Mouse (Mus musculus): ENCODE measurements around the gene Draxin.
A peak's percentile ranks its signal among the peaks of the same experiment; 100 is the strongest.
"Not testable (repeated sequence)": the region's sequence is repeated elsewhere in the genome, so short reads cannot be mapped to it uniquely, and the experiment has no call there.

The Draxin gene

GRCm38 (mm10) chr4:148130561-148131413 is at the start of gene Draxin:
Draxin (minus strand) TSS chr4:148130698.
- DNase-seq (ENCODE audit: extremely low spot score, low spot score): peak; percentile 82

- no peak for DNase-seq (ENCODE audit: extremely low spot score, low spot score)
Measured at GRCm38 (mm10) chr4:148177716-148178115, 47.2 kb upstream of the Draxin start.

- not testable (repeated sequence) for DNase-seq (ENCODE audit: extremely low spot score, low spot score)
Measured at GRCm38 (mm10) chr4:148176603-148177002, 46.1 kb upstream of the Draxin start.

GRCm38 (mm10) chr4:148174495-148174862 is 44.0 kb upstream of the Draxin start:
- no peak for DNase-seq (ENCODE audit: extremely low spot score, low spot score)

- DNase-seq (ENCODE audit: extremely low spot score, low spot score): peak; percentile 58
Measured at GRCm38 (mm10) chr4:148173811-148174494, 43.5 kb upstream of the Draxin start.

- no peak for DNase-seq (ENCODE audit: extremely low spot score, low spot score)
Measured at GRCm38 (mm10) chr4:148171261-148171660, 40.8 kb upstream of the Draxin start.

GRCm38 (mm10) chr4:148170842-148171241 is 40.3 kb upstream of the Draxin start:
- peak; percentile 68 for DNase-seq (ENCODE audit: extremely low spot score, low spot score)

- DNase-seq (ENCODE audit: extremely low spot score, low spot score): no peak
Measured at GRCm38 (mm10) chr4:148169586-148169985, 39.1 kb upstream of the Draxin start.

GRCm38 (mm10) chr4:148168287-148168686 is 37.8 kb upstream of the Draxin start:
- peak; percentile 71 for DNase-seq (ENCODE audit: extremely low spot score, low spot score)

GRCm38 (mm10) chr4:148166986-148167385 is 36.5 kb upstream of the Draxin start:
- peak; percentile 77 for DNase-seq (ENCODE audit: extremely low spot score, low spot score)

- peak; percentile 61 for DNase-seq (ENCODE audit: extremely low spot score, low spot score)
Measured at GRCm38 (mm10) chr4:148166431-148166830, 35.9 kb upstream of the Draxin start.

- peak; percentile 40 for DNase-seq (ENCODE audit: extremely low spot score, low spot score)
Measured at GRCm38 (mm10) chr4:148165551-148165950, 35.1 kb upstream of the Draxin start.

GRCm38 (mm10) chr4:148164461-148164860 is 34.0 kb upstream of the Draxin start:
- DNase-seq (ENCODE audit: extremely low spot score, low spot score): no peak

GRCm38 (mm10) chr4:148164002-148164439 is 33.5 kb upstream of the Draxin start:
- peak; percentile 77 for DNase-seq (ENCODE audit: extremely low spot score, low spot score)

- DNase-seq (ENCODE audit: extremely low spot score, low spot score): peak; percentile 41
Measured at GRCm38 (mm10) chr4:148160436-148161390, 30.2 kb upstream of the Draxin start, which contains the start of the genes Fbxo44 and Fbxo2. Fbxo44 (minus strand) TSS chr4:148160482. Fbxo2 (plus strand) TSS chr4:148160621.

- peak; percentile 94 for DNase-seq (ENCODE audit: extremely low spot score, low spot score)
Measured at GRCm38 (mm10) chr4:148159544-148160435, 29.3 kb upstream of the Draxin start.

GRCm38 (mm10) chr4:148158436-148159348 is 28.2 kb upstream of the Draxin start:
- DNase-seq (ENCODE audit: extremely low spot score, low spot score): peak; percentile 54

GRCm38 (mm10) chr4:148154982-148155381 is 24.5 kb upstream of the Draxin start:
- no peak for DNase-seq (ENCODE audit: extremely low spot score, low spot score)

- no peak for DNase-seq (ENCODE audit: extremely low spot score, low spot score)
Measured at GRCm38 (mm10) chr4:148154006-148154405, 23.5 kb upstream of the Draxin start.
